Mouse (Mus musculus) kidney, adult 2 months (tissue): ENCODE measurements at regions not wholly inside any gene's neighbourhood (a gene's known extent, or its start where the extent isn't known, plus 50 kb on each side); places are given as distances from the start of the nearest gene placed in this dataset.

ENCODE experiments used
- DNase-seq: peaks from one replicate; pipeline ENCODE4 v3.0.0; 2021
- H3K27ac ChIP-seq: fragments of 200-500 bp; 2 replicates; pipeline ENCODE4 v1.5.1; 2012; ENCODE audit warnings: low read depth, low read length, control low read depth, inconsistent platforms; ENCODE audit not compliant: insufficient read depth
- H3K27me3 ChIP-seq: fragments of 200-500 bp; replicated peaks from 2 replicates; pipeline ENCODE4 v1.6.1; 2012; ENCODE audit warnings: mild to moderate bottlenecking, moderate library complexity, low read length, inconsistent platforms; ENCODE audit not compliant: control insufficient read depth, insufficient read depth
- H3K36me3 ChIP-seq: fragments of 200-500 bp; 2 replicates; pipeline ENCODE4 v1.6.1; 2012; ENCODE audit warnings: mild to moderate bottlenecking, moderate library complexity, low read length, inconsistent platforms; ENCODE audit not compliant: control insufficient read depth, insufficient read depth
- H3K4me1 ChIP-seq: fragments of 200-500 bp; 2 replicates; pipeline ENCODE4 v1.6.1; 2011; ENCODE audit warnings: low read length; ENCODE audit not compliant: control insufficient read depth, insufficient read depth
- H3K4me3 ChIP-seq: fragments of 200-500 bp; 2 replicates; pipeline ENCODE4 v1.5.1; 2011; ENCODE audit warnings: mild to moderate bottlenecking, low read depth, low read length, control low read depth; ENCODE audit not compliant: insufficient read depth
- CTCF ChIP-seq: fragments of 200-500 bp; conservative IDR thresholded peaks from 2 replicates; pipeline ENCODE4 v1.5.1; 2011; ENCODE audit warnings: low read depth, mild to moderate bottlenecking, control low read depth, low read length, moderate library complexity, mixed read lengths; ENCODE audit not compliant: insufficient read depth, insufficient read length
- POLR2A ChIP-seq: fragments of 200-500 bp; IDR thresholded peaks from one replicate; pipeline ENCODE4 v1.6.1; 2011; ENCODE audit warnings: low read depth, low read length, control low read depth
- WGBS: fragments of 180-500 bp; shearing (Covaris S2); methylation state at CpG from one replicate; pipeline ENCODE4 v1.1.7; 2018; 5-methylcytosine and 5-hydroxymethylcytosine counted together

- Histone ChIP-seq H3K4me1 (no peaks in the 10 kb centered on the region), H3K27me3 (no peaks in the 10 kb centered on the region; the same call in 1 of the 2 replicates), H3K4me3 (no peak overlapping the region), H3K27ac (no peak overlapping the region), H3K36me3 (no peaks in the 10 kb centered on the region)
- TF ChIP-seq CTCF (no peak), POLR2A (no peak)
- WGBS = 79% methylated on average over 7 of the region's 7 CpGs
- DNase-seq = no peak
Measured at GRCm38 (mm10) chr2:137598136-137598535, 481.7 kb upstream of the Jag1 start.

DNA sequence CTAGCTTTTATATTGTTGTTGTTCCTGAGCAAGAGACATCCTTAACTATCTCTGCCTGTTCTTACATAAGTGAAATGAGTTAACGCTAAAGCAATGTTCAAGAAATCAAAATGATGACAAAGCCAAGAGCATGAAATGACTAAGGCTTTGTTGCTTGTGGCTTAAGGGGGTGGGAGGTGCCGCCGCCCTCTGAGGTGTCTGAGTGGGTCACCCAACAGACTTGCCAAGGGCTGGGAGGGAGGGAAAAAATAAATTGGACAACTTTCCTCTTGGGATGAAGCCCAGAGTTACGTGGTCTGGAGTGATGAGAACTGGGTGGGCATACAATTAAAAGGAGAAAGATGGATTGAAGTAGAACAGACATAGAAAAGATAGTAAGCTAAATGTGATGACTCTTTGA lies 478.1 kb upstream of the Jag1 start:
- WGBS = 90% methylated on average over 4 of the region's 4 CpGs
- Histone ChIP-seq H3K27ac (no peak overlapping the region), H3K36me3 (no peaks in the 10 kb centered on the region), H3K27me3 (no peaks in the 10 kb centered on the region; the same call in 1 of the 2 replicates), H3K4me3 (no peak overlapping the region), H3K4me1 (no peaks in the 10 kb centered on the region)
- DNase-seq = no peak
- no peak for TF ChIP-seq CTCF

DNA sequence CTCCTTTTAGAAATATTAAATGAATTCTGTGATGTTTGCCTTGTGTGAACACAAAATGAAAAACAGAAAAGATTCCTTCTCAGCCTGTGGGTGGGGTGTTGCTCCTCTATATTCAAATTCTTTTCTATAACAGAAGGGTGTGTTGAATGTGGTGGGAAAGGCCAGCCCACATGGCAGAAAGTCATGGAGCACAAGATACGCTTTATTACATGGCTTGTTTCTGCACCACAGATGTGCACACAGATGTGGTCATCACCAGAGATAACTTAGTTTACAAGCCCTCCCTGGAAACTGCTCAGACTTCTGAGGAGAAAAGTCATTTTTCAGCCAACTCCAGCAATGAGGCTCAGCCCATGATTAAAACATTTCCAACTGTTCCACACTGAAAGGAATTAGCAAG lies 475.1 kb upstream of the Jag1 start:
- DNase-seq = no peak
- H3K4me1 ChIP-seq = no peaks in the 10 kb centered on the region
- WGBS = 90% methylated on average over 1 of the region's 1 CpGs
- no peak overlapping the region for H3K4me3 ChIP-seq
- H3K27me3 ChIP-seq = no peaks in the 10 kb centered on the region
- TF ChIP-seq POLR2A (no peak), CTCF (no peak)
- H3K27ac ChIP-seq = no peak overlapping the region
- H3K36me3 ChIP-seq = no peaks in the 10 kb centered on the region

GRCm38 (mm10) chr2:137581491-137581890 lies 465.0 kb upstream of the Jag1 start:
- no peak for DNase-seq
- Histone ChIP-seq H3K4me3 (no peak overlapping the region), H3K27ac (no peak overlapping the region), H3K36me3 (no peaks in the 10 kb centered on the region), H3K4me1 (no peaks in the 10 kb centered on the region), H3K27me3 (no peaks in the 10 kb centered on the region)
- TF ChIP-seq CTCF (no peak), POLR2A (no peak)
- WGBS = 23% methylated on average over 2 of the region's 2 CpGs

DNA sequence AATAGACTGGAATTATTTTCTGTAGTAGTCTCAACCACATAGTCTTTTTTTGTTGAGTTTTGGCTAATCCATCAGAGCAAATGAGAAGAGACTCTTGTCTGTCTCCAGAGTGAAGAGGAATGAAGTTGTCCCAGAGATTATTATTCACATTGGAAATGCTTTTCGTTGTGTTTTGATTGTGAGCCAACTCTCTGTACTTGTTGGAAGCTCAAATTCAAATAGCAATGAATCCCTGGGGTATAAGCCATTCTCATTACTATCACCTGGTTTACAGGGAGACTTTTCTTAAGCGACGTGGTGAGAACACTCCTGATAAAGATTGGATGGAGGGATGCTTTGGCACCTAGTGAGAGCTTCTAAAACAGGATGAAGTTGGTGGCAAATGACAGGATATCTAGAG lies 459.3 kb upstream of the Jag1 start:
- H3K27ac ChIP-seq = no peak overlapping the region

GRCm38 (mm10) chr2:137574845-137575449 lies 458.5 kb upstream of the Jag1 start:
- TF ChIP-seq CTCF = no peak
- no peak for TF ChIP-seq POLR2A
- H3K4me3 ChIP-seq = no peak overlapping the region
- H3K36me3 ChIP-seq = no peaks in the 10 kb centered on the region
- H3K4me1 ChIP-seq = no peaks in the 10 kb centered on the region
- H3K27me3 ChIP-seq = no peaks in the 10 kb centered on the region
- H3K27ac ChIP-seq = no peak overlapping the region
- WGBS = 63% methylated on average over 4 of the region's 4 CpGs
- DNase-seq = no peak

More for the DNA sequence above, 459.3 kb upstream of the Jag1 start:
- Histone ChIP-seq H3K27me3 (no peaks in the 10 kb centered on the region), H3K36me3 (no peaks in the 10 kb centered on the region), H3K4me1 (no peaks in the 10 kb centered on the region), H3K4me3 (no peak overlapping the region)
- TF ChIP-seq POLR2A (no peak), CTCF (no peak)
- DNase-seq = no peak
- WGBS = 71% methylated on average over 3 of the region's 3 CpGs

GRCm38 (mm10) chr2:137571146-137571545 lies 454.7 kb upstream of the Jag1 start:
- Histone ChIP-seq H3K4me1 (no peaks in the 10 kb centered on the region), H3K27ac (no peak overlapping the region), H3K27me3 (no peaks in the 10 kb centered on the region), H3K36me3 (no peaks in the 10 kb centered on the region), H3K4me3 (no peak overlapping the region)
- WGBS = 98% methylated on average over 1 of the region's 1 CpGs
- DNase-seq = no peak
- TF ChIP-seq CTCF = no peak
- TF ChIP-seq POLR2A = no peak

GRCm38 (mm10) chr2:137566619-137567018 lies 450.2 kb upstream of the Jag1 start:
- H3K4me3 ChIP-seq = no peak overlapping the region
- H3K27ac ChIP-seq = no peak overlapping the region
- H3K27me3 ChIP-seq = no peaks in the 10 kb centered on the region
- TF ChIP-seq POLR2A (no peak), CTCF (no peak)
- H3K36me3 ChIP-seq = no peaks in the 10 kb centered on the region
- DNase-seq = no peak
- WGBS = 90% methylated on average over 3 of the region's 3 CpGs
- no peaks in the 10 kb centered on the region for H3K4me1 ChIP-seq
